Mouse (Mus musculus) mature B cell (primary cell): ENCODE results near the gene Rps27rt.
"Not testable (repeated sequence)": the region's sequence is repeated elsewhere in the genome, so short reads cannot be mapped to it uniquely, and the experiment has no call there.

ENCODE experiments used
- in situ Hi-C: fragments of 300-500 bp; cut with MboI; formaldehyde crosslinking; loops from 2 replicates; pipeline ENCODE4 v1.14.3; 2019

The Rps27rt gene

DNA sequence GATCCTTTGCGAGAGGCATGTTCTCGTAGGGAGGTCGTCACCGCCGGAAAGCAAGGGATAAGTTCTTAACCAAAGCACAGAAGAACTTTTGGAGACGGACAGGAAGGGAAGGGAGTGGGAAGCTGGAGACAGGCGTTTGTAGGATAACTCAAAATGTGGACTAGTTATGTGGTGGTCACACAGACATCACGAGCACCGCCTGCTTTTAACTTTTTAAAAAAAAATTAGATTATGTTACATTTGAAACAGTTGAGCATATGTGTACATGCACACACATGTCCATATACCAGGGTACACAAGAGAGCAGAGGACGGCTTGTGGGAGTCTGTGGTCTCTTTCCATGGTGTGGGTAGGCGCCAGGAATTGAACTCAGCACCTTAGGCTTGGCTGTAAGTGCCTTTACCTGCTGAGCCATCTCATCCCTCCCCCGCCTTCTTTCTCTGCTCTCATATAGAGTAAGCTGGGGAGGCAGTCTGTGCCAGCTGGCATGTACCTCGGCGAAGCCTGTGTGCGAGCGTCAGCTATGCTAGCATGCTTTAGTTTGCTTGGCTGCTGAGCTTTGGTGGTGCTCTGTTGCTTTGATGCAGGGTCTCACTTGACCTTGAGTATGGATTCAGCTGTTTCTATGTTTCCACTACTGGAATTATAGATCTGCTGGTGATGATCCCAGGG, at the start of gene Rps27rt:
Gene Rps27rt, minus strand, starts transcription at position 51 of the 672 bp plus-strand sequence.
- in situ Hi-C loops = no loop called here

DNA sequence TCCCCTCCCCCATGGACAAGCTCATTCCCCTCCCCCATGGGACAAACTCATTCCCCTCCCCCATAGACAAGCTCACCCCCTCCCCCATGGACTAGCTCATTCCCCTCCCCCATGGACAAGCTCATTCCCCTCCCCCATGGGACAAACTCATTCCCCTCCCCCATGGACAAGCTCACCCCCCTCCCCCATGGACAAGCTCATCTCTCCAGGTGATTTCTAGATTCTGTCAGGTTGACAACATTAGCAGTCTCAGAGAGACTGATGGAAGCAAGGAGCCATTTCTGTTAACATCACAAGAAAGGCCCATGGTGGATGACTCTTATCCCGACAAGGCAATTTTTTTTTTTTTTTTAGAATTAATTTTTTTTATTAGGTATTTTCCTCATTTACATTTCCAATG, 48.5 kb upstream of the Rps27rt start:
- in situ Hi-C loops = not testable (repeated sequence)

DNA sequence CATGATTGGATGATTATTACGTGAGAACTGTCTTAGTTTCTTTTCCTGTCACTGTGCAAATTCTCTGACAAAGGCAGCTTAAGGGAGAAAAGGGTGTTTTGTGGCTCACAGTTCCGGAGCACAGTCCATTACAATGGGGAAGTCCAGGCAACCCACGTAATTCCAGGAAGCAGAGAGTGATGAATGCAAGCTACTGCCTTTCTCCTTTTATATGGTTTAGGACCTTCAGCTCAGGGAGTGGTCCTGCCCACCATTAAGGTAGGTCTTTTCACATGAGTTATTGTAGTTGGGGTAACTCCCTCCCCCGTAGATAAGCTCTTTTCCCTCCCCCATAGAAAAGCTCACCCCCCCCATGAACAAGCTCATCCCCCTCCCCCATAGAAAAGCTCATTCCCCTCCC, 48.0 kb upstream of the Rps27rt start:
- in situ Hi-C loops = no loop called here

GRCm38 (mm10) chr9:115029307-115029706, 46.8 kb upstream of the Rps27rt start:
- in situ Hi-C loops = no loop called here

DNA sequence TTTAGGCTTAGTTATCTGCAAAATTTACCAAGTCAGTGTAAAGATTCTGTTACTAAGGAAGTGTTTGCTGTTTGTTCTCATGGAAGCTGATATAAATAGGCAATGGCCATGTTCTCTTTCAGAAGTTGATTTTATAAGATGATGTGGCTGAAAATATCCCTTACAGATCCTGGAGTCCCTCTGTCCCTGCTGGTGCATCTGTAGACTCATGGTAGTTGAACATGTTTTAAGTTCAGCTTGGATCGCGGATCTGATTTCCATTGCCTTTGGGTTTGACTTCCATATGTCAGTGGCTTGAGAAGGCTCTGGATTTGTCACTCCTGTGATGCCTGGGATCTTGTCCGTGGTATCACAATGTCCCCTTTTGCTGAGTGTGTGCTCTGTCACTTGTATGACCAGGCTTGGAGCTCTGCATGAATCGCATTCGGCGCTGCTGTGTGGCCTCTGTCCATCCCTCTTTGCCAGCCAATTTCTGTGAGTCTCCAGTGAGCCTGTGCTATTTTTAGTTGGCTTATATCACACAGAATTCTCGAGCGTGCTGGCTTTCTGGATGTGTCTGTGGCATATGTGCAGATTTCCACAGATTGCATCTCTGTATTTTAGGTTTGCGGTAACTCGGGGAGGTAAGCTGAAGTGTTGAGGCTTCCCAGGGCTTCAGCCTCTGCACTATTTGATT, 41.3 kb upstream of the Rps27rt start:
- in situ Hi-C loops = no loop called here

GRCm38 (mm10) chr9:115023137-115023536, 40.6 kb upstream of the Rps27rt start:
- in situ Hi-C loops = no loop called here

DNA sequence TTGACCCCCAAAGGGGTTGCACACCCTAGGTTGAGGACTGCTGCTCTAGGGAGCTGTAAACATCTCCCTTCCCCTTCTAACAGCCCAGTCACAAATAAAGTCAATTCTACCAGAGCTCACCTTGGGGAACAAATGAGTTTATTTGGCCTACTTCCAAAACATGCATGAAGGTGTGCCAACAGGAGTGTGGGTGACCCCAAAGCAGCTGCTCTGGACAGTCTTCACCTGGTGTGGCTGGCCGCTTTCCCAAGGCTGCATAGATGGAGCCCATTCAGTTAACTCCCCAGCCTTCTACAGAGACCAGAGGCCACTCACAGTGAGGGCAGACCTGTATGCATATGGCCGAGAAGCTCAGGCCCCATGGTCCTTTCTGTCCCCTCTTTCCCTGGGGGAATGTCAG, 38.9 kb upstream of the Rps27rt start:
- in situ Hi-C loops = no loop called here

DNA sequence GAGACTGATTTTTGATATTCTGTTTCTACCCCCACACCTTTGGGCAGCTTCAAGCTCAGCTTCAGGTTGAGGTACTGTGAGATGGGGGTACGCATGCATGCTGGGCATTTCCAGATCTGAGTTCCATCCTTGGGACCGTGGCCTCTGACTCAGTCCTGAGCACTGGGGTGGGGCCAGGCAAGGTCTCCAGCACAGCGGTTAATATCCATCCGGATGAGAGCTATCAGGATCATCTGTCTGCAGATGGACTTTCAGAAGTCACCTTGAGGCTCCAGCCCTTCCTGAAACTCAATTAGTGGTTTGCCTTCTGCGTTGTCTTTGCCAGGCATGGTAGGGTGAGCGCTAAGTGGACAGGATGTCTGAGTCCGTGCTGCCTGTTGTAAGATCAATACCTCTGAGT, 37.6 kb upstream of the Rps27rt start:
- in situ Hi-C loops = no loop called here

DNA sequence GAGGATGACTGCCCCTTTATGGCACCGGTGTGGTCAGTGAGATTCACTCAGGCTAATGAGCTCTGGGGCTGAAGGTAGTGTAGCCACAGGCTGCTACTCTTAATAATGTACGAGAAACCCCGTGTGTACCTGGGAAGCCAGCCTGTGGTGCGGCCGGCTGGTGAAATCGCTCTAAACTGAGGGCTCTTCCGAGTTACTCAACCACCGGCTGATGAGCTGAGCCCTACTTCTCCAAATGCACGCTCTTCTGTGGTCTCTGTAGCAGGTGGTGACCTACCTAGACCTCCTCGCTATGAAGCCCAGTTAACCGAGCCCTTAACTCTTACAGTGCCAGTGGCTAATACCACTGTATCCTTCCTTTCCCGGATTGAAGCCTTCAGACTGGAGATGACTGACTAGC, 29.8 kb upstream of the Rps27rt start:
- in situ Hi-C loops = no loop called here

- in situ Hi-C loops = no loop called here
Observed at GRCm38 (mm10) chr9:115008194-115008593, 25.7 kb upstream of the Rps27rt start.

DNA sequence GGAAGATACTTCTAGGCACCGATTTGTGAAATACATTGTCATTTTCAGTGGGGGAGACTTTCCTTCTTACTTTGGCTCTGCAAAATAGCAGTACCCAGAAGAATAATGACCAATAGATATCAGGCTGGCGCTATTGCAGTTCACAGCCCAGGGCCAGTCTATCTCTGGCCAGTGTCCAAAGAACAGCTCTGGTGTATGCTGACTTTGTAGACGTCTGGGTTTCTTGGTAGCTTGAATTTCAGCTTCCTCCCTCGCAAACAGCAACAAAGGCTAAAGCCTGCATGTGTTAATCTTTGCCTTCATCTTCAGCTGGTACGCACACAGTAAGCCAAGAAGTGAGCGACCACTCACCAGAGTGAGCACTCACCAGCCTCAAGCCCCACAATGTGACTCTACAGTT, 25.2 kb upstream of the Rps27rt start:
- in situ Hi-C loops = no loop called here

DNA sequence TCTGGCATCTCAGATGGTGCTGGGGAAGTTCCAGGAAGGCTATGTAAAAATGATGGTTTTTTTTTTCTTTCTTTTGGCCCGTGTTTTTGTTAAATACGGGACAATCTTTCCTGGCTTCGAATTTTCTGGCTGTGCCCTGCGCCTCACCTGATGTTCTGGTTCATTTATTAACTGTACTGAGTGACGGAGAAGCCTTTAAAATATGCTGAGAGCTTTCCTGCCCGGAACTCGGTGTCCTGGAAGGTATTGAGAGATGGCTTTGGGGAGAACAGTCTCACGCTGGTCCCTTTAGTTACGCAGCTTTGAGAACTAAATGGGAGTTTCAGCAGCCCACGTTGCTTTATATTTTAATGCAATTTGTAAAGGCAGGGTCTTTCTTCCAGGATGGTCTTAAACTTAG, 22.9 kb upstream of the Rps27rt start:
- in situ Hi-C loops = no loop called here

DNA sequence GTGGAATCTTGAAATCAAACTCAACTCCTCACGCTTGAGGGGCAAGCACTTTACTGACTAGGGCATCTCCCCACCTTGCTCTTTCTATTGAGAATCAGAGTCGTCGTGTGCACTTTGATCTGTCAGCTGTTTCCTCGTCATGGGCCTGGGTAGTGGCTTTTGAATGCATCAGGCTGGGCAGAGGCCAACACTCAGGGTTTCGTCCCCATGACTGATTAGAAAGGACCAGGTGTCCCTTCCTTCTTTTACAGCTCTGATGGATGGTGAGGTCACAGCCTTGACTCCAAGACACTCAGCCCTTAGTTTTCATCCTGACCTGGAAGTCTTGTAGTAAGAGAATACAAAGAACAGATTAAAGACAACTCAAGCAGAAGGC, 17.2 kb upstream of the Rps27rt start:
- in situ Hi-C loops = no loop called here

GRCm38 (mm10) chr9:114999010-114999770, 16.7 kb upstream of the Rps27rt start:
- in situ Hi-C loops = no loop called here

DNA sequence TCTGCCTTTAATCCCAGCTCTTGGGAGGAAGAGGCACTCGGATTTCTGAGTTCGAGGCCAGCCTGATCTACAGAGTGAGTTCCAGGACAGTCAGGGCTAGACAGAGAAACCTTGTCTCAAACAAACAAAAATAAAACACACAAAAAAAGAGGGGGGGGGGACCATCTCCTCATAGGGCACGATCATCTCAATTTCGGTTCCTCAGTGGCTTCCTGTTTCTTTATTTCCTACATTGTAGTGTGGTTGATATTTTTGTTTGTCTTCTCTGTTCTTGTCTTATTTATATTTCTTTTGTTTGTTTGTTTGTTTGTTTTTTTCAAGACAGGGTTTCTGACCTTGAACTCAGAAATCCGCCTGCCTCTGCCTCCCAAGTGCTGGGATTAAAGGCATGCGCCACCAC, 13.9 kb upstream of the Rps27rt start:
- in situ Hi-C loops = no loop called here

GRCm38 (mm10) chr9:114995716-114996115, 13.2 kb upstream of the Rps27rt start:
- in situ Hi-C loops = no loop called here

DNA sequence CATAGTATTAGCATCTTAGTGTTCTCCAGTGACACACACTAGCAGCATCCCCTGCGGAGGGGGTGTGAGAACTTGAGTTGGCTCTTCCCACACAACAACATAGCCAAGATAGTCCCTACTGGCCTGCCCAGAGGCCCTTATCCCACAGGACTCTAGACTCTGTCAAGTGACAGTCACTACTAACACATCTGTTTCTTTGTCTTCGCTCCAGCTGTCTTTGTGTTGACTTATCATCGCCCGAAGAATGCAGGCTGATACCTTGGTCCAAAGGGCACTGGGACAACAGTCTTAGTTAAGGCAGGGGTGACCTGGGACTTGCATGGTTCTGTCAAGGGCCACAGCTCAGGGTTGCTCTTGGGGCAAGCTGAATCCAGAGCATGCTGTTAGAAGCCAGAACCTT, 12.7 kb upstream of the Rps27rt start:
- in situ Hi-C loops = no loop called here

GRCm38 (mm10) chr9:114992528-114992927, 10.0 kb upstream of the Rps27rt start:
- in situ Hi-C loops = no loop called here

- in situ Hi-C loops = no loop called here
Observed at GRCm38 (mm10) chr9:114990421-114990820, 7.9 kb upstream of the Rps27rt start.

- in situ Hi-C loops = no loop called here
Observed at GRCm38 (mm10) chr9:114988610-114989327, 6.2 kb upstream of the Rps27rt start.

DNA sequence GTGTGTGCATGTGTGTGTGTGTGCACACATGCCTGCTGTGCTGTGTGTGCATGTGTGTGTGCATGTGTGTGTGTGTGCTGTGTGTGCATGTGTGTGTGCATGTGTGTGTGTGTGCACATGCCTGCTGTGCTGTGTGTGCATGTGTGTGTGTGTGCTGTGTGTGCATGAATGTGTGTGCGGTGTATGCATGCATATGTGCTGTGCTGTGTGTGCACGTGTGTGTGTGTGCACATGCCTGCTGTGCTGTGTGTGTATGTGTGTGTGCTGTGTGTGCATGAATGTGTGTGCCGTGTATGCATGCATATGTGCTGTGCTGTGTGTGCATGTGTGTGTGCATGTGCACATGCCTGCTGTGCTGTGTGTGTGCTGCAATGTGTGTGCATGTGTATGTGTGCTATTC, 5.5 kb upstream of the Rps27rt start:
- in situ Hi-C loops = no loop called here

DNA sequence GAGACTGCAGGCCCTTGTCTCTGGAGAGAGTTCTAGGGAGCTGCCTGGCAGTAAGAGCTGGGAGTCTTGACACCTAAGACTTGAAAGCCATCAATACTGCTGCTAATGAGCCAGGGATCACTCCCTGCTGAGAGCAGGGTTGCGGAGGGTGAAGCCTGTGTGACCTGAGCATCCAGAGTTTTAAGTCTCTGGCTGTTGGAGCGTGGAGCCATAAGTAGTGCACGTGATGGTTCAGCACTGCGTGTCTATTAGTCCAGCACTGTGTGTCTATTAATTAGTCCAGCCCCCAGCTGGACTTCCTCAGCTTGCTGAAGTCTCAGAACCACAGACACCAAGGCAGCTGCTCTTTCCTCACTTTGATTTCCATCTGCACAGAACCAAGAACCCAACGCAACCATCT, 3.8 kb upstream of the Rps27rt start:
- in situ Hi-C loops = no loop called here
